Mouse (Mus musculus): ENCODE results near the gene Palb2.

The Palb2 gene

GRCm38 (mm10) chr7:122132497-122133337 lies at the start of gene Palb2, which contains the start of gene Dctn5:
TSS of gene Palb2 (minus strand) at chr7:122132985.
TSS of gene Dctn5 (plus strand) at chr7:122133041.
- DNase-seq (ENCODE audit: low read depth, low spot score), result peak; percentile 95

DNA sequence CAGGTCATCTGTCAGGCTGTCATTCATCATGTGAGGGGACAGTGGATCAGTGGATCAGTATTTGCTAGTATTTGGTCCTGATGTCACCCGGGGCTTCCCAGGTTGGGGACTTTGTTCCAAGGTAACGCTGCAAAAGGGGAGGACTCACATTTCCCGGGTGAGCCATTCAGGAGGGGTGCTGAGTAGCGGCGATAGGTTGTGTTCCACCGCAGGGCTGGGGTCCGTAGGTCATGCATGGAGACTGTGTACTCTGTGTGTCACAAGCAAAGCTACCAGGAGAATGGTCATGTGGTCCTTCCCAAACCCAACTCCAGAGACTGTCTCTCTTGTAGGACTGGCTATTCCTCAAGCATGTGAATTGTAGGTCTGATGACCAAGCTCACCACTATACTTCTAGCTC lies 47.9 kb upstream of the Palb2 start:
- no peak for DNase-seq (ENCODE audit: low read depth, low spot score)

DNA sequence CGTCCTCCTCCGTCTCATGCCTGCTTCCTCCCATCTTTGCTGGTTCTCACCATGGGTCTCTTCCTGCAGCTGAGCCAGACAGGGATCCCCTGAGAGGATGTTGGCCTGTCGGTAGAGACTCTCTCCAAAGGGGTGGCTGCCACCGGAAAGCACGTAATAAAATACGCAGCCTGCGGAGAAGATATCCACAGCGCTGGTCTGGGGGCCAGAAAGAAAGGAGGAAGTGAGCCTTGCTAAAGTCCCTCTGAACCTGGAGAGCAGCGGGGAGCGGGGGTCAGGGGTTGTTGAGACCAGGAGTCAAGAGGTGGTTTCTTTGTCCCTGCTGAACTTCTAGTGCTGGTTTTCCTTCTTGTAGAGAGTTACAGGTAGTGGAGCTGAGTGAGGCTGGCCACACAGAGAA lies 38.8 kb upstream of the Palb2 start:
- DNase-seq (ENCODE audit: low read depth, low spot score), result no peak

DNA sequence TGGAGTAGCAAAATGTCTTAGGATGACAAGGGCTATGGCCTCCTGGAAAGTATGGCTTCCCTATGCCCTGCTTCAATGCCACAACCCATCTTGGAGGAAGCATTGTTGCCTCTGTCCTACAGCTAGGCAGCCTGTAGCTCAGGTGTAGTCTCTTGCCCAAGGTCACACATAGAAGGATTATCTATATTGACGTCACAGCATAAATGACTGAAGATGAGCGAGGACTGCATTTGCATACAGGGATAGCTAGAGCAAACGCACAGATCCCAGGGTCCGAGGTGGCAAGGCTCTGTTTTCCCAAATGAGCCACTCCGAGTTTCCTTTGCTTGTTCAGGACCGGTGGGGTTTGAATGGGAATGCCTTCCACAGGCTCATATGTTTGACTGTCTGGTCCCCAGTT lies 37.9 kb upstream of the Palb2 start:
- DNase-seq (ENCODE audit: low read depth, low spot score), result no peak

DNA sequence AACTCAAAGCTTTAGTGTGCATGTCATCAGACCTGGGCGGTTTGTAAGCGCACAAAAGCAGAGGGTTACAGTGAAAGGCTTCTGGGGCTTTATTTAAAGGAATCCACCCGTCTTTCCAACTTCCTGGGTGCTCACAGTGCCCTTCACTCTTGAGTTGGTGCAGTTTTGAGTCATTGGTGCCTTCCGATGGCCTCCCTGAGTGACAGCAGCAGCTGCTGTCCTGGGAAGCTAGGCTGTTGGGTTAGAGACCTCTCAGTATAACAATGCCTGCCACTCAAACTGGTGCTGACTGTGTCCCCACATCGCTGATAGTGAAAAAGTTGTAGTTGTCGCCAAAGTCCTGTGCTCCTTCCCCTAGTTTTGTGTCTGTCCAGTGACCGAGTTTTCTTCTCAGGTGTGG lies 34.4 kb upstream of the Palb2 start:
- DNase-seq (ENCODE audit: low read depth, low spot score), result no peak

GRCm38 (mm10) chr7:122163766-122164165 lies 31.0 kb upstream of the Palb2 start:
- no peak for DNase-seq (ENCODE audit: low read depth, low spot score)

- peak; percentile 10 for DNase-seq (ENCODE audit: low read depth, low spot score)
Measured at GRCm38 (mm10) chr7:122160037-122160436, 27.3 kb upstream of the Palb2 start.

- peak; percentile 87 for DNase-seq (ENCODE audit: low read depth, low spot score)
Measured at GRCm38 (mm10) chr7:122158915-122159902, 26.4 kb upstream of the Palb2 start, which contains the start of gene Plk1. TSS of gene Plk1 (plus strand) at chr7:122159439.

DNA sequence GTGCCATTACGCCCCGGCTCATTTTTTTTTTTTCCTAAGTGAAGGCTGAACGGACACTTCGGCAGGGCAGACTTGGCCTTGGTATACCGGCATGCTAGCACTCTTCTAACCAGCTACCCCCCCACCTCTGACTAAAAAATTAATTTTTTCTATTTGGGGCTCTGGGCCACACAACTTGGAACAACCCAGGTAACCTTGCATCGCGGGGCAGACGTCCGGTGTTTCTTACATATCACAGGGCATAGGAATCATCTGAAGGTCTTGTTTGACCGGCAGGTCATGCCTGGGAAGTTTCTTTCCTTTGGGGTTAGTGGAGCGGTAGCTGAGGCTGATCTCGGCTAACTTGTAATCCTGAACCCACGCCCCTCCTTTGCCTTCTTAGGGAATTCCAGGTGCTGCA lies 25.7 kb upstream of the Palb2 start:
- no peak for DNase-seq (ENCODE audit: low read depth, low spot score)

DNA sequence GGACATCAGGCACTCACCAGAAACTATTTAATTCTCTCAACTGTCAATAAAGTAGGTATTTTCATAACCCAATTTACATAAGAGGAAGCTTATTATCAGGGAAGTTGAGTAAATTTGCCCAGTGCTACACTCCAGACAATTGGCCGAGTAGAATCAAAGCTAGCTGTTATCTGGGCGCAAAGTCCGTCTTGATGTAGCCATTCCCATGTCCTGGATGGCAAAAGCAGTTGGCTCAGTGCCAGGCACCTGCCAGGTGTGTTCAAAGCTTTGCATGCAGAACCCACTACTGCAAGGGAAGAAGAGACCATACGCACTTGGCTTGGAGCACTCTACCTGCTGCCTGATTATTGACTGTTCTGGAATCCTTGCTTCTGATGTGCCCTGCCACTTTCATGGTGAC lies 19.7 kb upstream of the Palb2 start:
- no peak for DNase-seq (ENCODE audit: low read depth, low spot score)

DNA sequence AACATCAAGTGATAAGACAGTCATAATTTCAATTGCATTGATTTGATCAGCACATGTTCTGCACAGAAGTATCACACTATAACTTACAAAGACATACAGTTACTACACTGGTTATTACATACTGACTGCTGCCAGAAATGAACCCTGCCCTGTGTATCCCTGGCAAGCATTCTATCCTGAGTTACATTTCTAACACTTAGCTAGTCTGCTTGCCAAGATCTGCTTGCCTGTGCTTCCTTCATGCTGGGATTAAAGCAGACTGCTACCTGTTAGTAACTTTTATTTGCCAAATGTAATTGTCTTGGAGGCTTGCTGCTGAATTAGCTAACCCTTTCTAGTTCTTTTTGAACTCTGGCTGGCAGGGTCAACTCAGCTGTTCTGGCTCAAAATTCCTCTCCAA lies 8.2 kb upstream of the Palb2 start:
- no peak for DNase-seq (ENCODE audit: low read depth, low spot score)

GRCm38 (mm10) chr7:122138190-122138589 lies 5.4 kb upstream of the Palb2 start:
- DNase-seq (ENCODE audit: low read depth, low spot score), result no peak

GRCm38 (mm10) chr7:122137071-122137470 lies 4.3 kb upstream of the Palb2 start:
- no peak for DNase-seq (ENCODE audit: low read depth, low spot score)

GRCm38 (mm10) chr7:122135070-122135469 lies 2.3 kb upstream of the Palb2 start:
- DNase-seq (ENCODE audit: low read depth, low spot score), result peak; percentile 49

DNA sequence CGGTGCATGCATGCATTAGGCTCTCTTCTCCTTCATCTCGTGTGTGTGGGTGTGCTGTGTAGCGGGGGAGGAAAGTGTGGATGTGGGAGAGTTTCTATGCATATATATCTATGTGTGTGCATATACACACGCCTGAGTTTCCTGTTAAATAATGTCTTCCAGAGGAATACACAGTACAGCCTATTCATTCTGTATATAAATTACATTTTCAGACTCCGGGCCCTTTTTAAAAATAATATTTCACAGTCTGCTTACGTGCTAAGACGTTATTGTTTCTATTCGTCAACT lies 497 bp upstream of the Palb2 start:
- DNase-seq (ENCODE audit: low read depth, low spot score), result no peak

GRCm38 (mm10) chr7:122131834-122132233 lies 951 bp downstream of the Palb2 start:
- DNase-seq (ENCODE audit: low read depth, low spot score), result no peak

DNA sequence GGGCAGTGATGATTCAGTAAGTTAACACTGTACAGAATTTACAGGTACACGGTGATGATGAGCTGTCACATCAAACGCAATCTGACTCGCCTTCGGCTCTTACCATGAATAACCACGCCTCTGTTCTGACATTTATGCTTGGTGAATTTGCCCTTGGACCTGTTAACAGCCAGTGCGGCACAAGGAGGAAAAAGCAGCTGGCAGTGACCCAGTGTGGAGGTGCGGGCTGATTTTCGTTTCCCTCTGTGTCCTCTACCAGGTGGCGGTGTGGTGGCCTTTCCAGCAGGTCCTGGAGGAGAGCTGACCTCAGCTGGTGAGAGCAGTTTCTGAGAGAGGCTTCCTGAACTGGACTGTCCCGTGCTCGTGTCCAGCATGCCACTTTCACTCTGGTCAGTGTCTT lies 5.8 kb downstream of the Palb2 start:
- DNase-seq (ENCODE audit: low read depth, low spot score), result no peak

- DNase-seq (ENCODE audit: low read depth, low spot score), result no peak
Measured at GRCm38 (mm10) chr7:122125636-122126035, 7.1 kb downstream of the Palb2 start.

DNA sequence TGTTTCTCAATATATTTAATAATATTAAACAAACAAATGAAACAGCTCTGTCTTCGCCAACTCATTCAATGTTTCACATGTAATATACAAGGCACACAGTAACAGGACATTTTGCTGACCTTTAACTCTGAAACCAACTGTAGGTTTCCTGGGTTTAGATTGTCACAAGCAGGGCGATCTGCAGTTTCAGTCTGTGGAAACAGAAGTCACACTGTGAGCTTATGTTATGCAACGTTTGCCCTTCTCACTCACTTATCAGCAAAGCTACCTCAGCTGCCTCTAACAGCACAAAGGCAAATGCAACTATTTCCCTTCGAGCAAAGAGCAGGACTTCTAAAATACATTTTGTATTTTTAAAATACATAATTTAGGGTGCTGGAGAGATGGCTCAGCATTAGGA lies 9.3 kb downstream of the Palb2 start:
- DNase-seq (ENCODE audit: low read depth, low spot score), result no peak

DNA sequence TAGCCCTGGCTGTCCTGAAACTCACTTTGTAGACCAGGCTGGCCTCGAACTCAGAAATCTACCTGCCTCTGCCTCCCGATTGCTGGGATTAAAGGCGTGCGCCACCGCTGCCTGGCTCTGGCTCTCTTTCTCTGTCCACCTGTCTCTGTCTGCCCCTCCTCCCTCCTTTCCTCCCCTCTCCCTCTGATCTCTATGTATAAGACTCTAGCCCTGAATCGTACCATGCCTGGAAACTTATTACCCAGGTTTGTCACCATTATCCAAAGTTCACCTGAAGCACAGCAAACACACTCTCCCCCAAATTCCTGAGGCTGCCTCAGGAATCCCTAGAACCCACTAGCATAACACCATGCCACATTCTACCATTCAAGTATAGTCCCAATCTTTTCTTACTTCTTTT lies 24.6 kb downstream of the Palb2 start:
- no peak for DNase-seq (ENCODE audit: low read depth, low spot score)

GRCm38 (mm10) chr7:122101747-122102244 lies 31.0 kb downstream of the Palb2 start, which contains the start of gene Ndufab1:
TSS of gene Ndufab1 (minus strand) at chr7:122101886.
- DNase-seq (ENCODE audit: low read depth, low spot score), result peak; percentile 81

GRCm38 (mm10) chr7:122101014-122101746 lies 31.6 kb downstream of the Palb2 start:
- peak; percentile 20 for DNase-seq (ENCODE audit: low read depth, low spot score)

Data from 3T3-L1 (cell line).